Mouse (Mus musculus) lung, adult 2 months (tissue): Measurements from ENCODE around the gene Ubc.

Source experiments
- CTCF ChIP-seq: fragments of 200-500 bp; IDR thresholded peaks from 2 replicates; pipeline ENCODE4 v1.5.1; 2011; ENCODE audit warnings: mild to moderate bottlenecking, low read length, control low read depth; ENCODE audit not compliant: insufficient read depth
- POLR2A ChIP-seq: fragments of 200-500 bp; IDR thresholded peaks from 2 replicates; pipeline ENCODE4 v1.6.1; 2011; ENCODE audit warnings: low read depth, mild to moderate bottlenecking, control low read depth, low read length, borderline replicate concordance; ENCODE audit errors: extremely low read depth

- TF ChIP-seq CTCF (no peak), POLR2A (peak; percentile 80)
These were observed 3.1 kb upstream of the Ubc start for GRCm38 (mm10) chr5:125392977-125393621.
